Mouse (Mus musculus) lung, embryonic 14.5 days (tissue): ENCODE data around the gene Gm28048. TPM values are rescaled to one million over a fixed set of nuclear protein-coding genes. Genes with fewer than 3 reads are reported as not detected.

ENCODE experiments used
- ATAC-seq: fragments of 200-750 bp; cut with Nextera tagmentation; 2 replicates; pipeline ENCODE4 v1.8.0; 2017; ENCODE audit warnings: mild to moderate bottlenecking, moderate TSS enrichment, moderate library complexity; ENCODE audit not compliant: insufficient read depth
- DNase-seq: peaks from one replicate; pipeline ENCODE4 v3.0.0-alpha.2; 2015
- H3K27ac ChIP-seq: fragments of 300-500 bp; sonication (generic); 2 replicates; pipeline ENCODE4 v1.5.1; 2014; ENCODE audit warnings: low read depth, mild to moderate bottlenecking, moderate library complexity
- H3K27me3 ChIP-seq: fragments of 300-500 bp; sonication (generic); 2 replicates; pipeline ENCODE4 v1.6.1; 2014; ENCODE audit warnings: low read length, control low read depth; ENCODE audit not compliant: insufficient read depth
- H3K36me3 ChIP-seq: fragments of 300-500 bp; sonication (generic); 2 replicates; pipeline ENCODE4 v1.6.1; 2014; ENCODE audit warnings: control low read depth; ENCODE audit not compliant: insufficient read depth
- H3K4me1 ChIP-seq: fragments of 300-500 bp; sonication (generic); 2 replicates; pipeline ENCODE4 v1.6.1; 2014; ENCODE audit warnings: antibody characterized with exemption, control low read depth; ENCODE audit not compliant: insufficient read depth
- H3K4me2 ChIP-seq: fragments of 300-500 bp; sonication (generic); 2 replicates; pipeline ENCODE4 v1.6.1; 2014; ENCODE audit warnings: mild to moderate bottlenecking
- H3K4me3 ChIP-seq: fragments of 300-500 bp; sonication (generic); 2 replicates; pipeline ENCODE4 v1.5.1; 2014; ENCODE audit warnings: low read depth, low read length
- H3K9ac ChIP-seq: fragments of 300-500 bp; sonication (generic); 2 replicates; pipeline ENCODE4 v1.6.1; 2014
- H3K9me3 ChIP-seq: fragments of 300-500 bp; sonication (generic); 2 replicates; pipeline ENCODE4 v1.6.1; 2016; ENCODE audit warnings: low read depth, low read length, control low read depth
- CTCF ChIP-seq: IDR thresholded peaks from 2 replicates; pipeline ENCODE4 v1.5.1; 2016; ENCODE audit warnings: antibody characterized with exemption, low read depth
- WGBS: fragments of 180-500 bp; shearing (Covaris S2); extraction: QIAGEN DNeasy Blood & Tissue Kit; methylation state at CpG from one replicate; pipeline ENCODE4 v1.1.7; 2014; 5-methylcytosine and 5-hydroxymethylcytosine counted together
- polyA plus RNA-seq: library from polyadenylated mRNA; unstranded; fragments of >200 nt; fragmentation: Nextera tagmentation; extraction: Ambion mirVana; gene quantifications from 2 replicates; pipeline ENCODE4 v1.2.1, GENCODE M21; 2014

Gene Gm28048
- polyA plus RNA-seq, 1 experiment from 2014 or later, result 15.3 TPM

GRCm38 (mm10) chr11:22880383-22881172 is 101.3 kb downstream of the Gm28048 start:
- WGBS, result 50% methylated on average over 3 of the region's 3 CpGs
- H3K9me3 ChIP-seq, result no peaks in the 10 kb centered on the region
- no peaks in the 10 kb centered on the region for H3K36me3 ChIP-seq
- no peak for TF ChIP-seq CTCF
- H3K4me1 ChIP-seq, result no peaks in the 10 kb centered on the region
- H3K27me3 ChIP-seq, result no peaks in the 10 kb centered on the region
- no peak overlapping the region for H3K4me3 ChIP-seq
- no peak for DNase-seq
- no peak overlapping the region for H3K9ac ChIP-seq
- no peak overlapping the region for H3K27ac ChIP-seq
- ATAC-seq, result no peak
- H3K4me2 ChIP-seq, result no peak overlapping the region

GRCm38 (mm10) chr11:22879645-22880044 is 102.2 kb downstream of the Gm28048 start:
- Histone ChIP-seq H3K27ac (no peak overlapping the region), H3K4me2 (no peak overlapping the region), H3K4me1 (no peaks in the 10 kb centered on the region), H3K36me3 (no peaks in the 10 kb centered on the region), H3K9me3 (no peaks in the 10 kb centered on the region), H3K9ac (no peak overlapping the region), H3K4me3 (no peak overlapping the region), H3K27me3 (no peaks in the 10 kb centered on the region)
- TF ChIP-seq CTCF, result no peak
- WGBS, result 82% methylated on average over 4 of the region's 4 CpGs
- no peak for DNase-seq
- no peak for ATAC-seq

GRCm38 (mm10) chr11:22876680-22877330 is 105.1 kb downstream of the Gm28048 start:
- no peaks in the 10 kb centered on the region for H3K27me3 ChIP-seq
- H3K4me3 ChIP-seq, result no peak overlapping the region
- no peak for DNase-seq
- H3K4me2 ChIP-seq, result no peak overlapping the region
- no peaks in the 10 kb centered on the region for H3K36me3 ChIP-seq
- no peak for TF ChIP-seq CTCF
- no peak overlapping the region for H3K27ac ChIP-seq
- no peak overlapping the region for H3K9ac ChIP-seq
- 72% methylated on average over 3 of the region's 3 CpGs for WGBS
- 0 out of 2 replicates have a peak, but pooled peaks cover 6% of the 10 kb centered on the region for H3K4me1 ChIP-seq
- ATAC-seq, result no peak
- H3K9me3 ChIP-seq, result no peaks in the 10 kb centered on the region

- ATAC-seq (no peak), DNase-seq (no peak)
- H3K9me3 ChIP-seq, result no peaks in the 10 kb centered on the region
- H3K4me3 ChIP-seq, result no peak overlapping the region
- H3K27me3 ChIP-seq, result no peaks in the 10 kb centered on the region
- TF ChIP-seq CTCF, result no peak
- WGBS, result 84% methylated on average over 4 of the region's 4 CpGs
- H3K4me1 ChIP-seq, result 0 out of 2 replicates have a peak, but pooled peaks cover 6% of the 10 kb centered on the region
- no peaks in the 10 kb centered on the region for H3K36me3 ChIP-seq
- H3K27ac ChIP-seq, result no peak overlapping the region
- no peak overlapping the region for H3K9ac ChIP-seq
- H3K4me2 ChIP-seq, result no peak overlapping the region
Observed at GRCm38 (mm10) chr11:22875279-22875678, 106.6 kb downstream of the Gm28048 start.

- Histone ChIP-seq H3K4me3 (no peak overlapping the region), H3K27ac (no peak overlapping the region), H3K36me3 (no peaks in the 10 kb centered on the region), H3K9ac (no peak overlapping the region), H3K4me1 (0 out of 2 replicates have a peak, but pooled peaks cover 6% of the 10 kb centered on the region), H3K4me2 (no peak overlapping the region), H3K27me3 (no peaks in the 10 kb centered on the region), H3K9me3 (no peaks in the 10 kb centered on the region)
- DNase-seq (no peak), ATAC-seq (no peak)
- TF ChIP-seq CTCF, result no peak
- WGBS, result 77% methylated on average over 6 of the region's 6 CpGs
Observed at GRCm38 (mm10) chr11:22874747-22875146, 107.1 kb downstream of the Gm28048 start.

GRCm38 (mm10) chr11:22873383-22873782 is 108.5 kb downstream of the Gm28048 start:
- WGBS, result 60% methylated on average over 4 of the region's 4 CpGs
- H3K27ac ChIP-seq, result no peak overlapping the region

GRCm38 (mm10) chr11:22872307-22872680 is 109.6 kb downstream of the Gm28048 start:
- 34% methylated on average over 4 of the region's 4 CpGs for WGBS
- peak overlapping the region; percentile 12 for H3K27ac ChIP-seq
- no peak for ATAC-seq

More at GRCm38 (mm10) chr11:22873383-22873782, 108.5 kb downstream of the Gm28048 start:
- H3K4me2 ChIP-seq, result no peak overlapping the region
- H3K4me1 ChIP-seq, result 0 out of 2 replicates have a peak, but pooled peaks cover 6% of the 10 kb centered on the region
- no peak overlapping the region for H3K4me3 ChIP-seq
- ATAC-seq (peak; percentile 35; the same call in 1 of the 2 replicates), DNase-seq (peak; percentile 37)
- TF ChIP-seq CTCF, result no peak
- H3K36me3 ChIP-seq, result no peaks in the 10 kb centered on the region
- no peak overlapping the region for H3K9ac ChIP-seq
- no peaks in the 10 kb centered on the region for H3K27me3 ChIP-seq
- no peaks in the 10 kb centered on the region for H3K9me3 ChIP-seq

More at GRCm38 (mm10) chr11:22872307-22872680, 109.6 kb downstream of the Gm28048 start:
- Histone ChIP-seq H3K4me3 (0 out of 2 replicates have a peak overlapping the region, but pooled peaks have one; percentile 8), H3K4me1 (0 out of 2 replicates have a peak, but pooled peaks cover 6% of the 10 kb centered on the region), H3K27me3 (no peaks in the 10 kb centered on the region), H3K4me2 (peak overlapping the region; percentile 41), H3K9ac (no peak overlapping the region), H3K9me3 (no peaks in the 10 kb centered on the region), H3K36me3 (no peaks in the 10 kb centered on the region)
- DNase-seq, result no peak
- TF ChIP-seq CTCF, result no peak
